Mouse (Mus musculus) retina, adult 2 months (tissue): ENCODE results near the gene Tmem216.

Experiments
- DNase-seq: peaks from one replicate; pipeline ENCODE4 v3.0.0-alpha.2; 2012; ENCODE audit warnings: low read depth, low spot score

The Tmem216 gene

GRCm38 (mm10) chr19:10555624-10556510 lies at the start of gene Tmem216:
TSS of gene Tmem216 (minus strand) at chr19:10556238.
- peak; percentile 66 for DNase-seq

DNA sequence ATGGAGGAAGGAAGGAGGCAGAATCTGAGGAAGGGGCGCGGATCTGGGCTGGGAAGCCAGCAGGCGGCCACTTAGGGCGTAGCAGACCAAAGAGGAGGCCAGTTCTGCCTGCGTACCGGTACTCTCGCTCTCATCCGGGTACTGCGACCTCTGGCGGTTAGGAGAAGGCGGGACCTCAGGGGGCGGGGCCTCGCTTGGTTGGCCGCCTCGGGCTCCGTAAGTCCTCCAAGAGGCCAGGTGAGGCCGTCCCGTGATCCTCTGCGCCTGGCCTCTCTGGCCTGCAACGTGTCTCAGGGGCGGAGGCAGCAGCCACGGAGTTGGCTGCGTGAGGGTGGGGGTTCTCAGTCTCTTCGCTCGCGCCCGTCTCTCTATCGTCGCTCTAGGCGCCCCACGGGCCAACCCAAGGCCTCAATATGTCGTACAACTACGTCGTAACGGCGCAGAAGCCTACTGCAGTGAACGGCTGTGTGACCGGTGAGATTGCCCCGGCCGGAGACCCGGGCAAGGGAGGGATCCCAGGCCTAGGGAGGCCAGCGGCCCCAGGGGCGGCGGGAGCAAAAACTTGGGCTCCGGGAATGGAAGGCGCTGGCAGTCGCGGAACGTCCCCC lies 49.4 kb upstream of the Tmem216 start, which contains the start of the genes Ddb1 and Tkfc:
TSS of gene Ddb1 (plus strand) at position 35 of the 608 bp plus-strand sequence.
TSS of gene Tkfc (minus strand) at position 362 of the 608 bp plus-strand sequence.
- peak; percentile 96 for DNase-seq

DNA sequence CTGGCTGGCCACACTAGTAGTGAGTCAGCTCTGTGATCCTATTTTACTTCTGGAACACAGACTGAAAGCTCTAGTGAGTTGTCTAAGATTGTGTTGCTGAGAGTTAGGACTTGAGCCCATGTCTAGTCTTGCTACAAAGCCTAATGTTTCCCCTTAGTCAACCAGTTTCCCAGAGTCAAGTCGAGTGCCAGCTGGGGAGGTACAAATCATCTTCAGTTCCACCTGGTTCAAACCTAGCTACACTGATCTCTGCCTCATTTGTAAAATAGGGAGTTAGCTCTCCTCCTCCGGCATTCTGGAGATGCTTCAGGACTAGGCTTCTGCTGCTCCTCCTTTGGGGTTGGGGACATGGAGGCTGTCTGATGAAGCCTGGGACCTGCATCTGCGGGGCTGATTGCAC lies 48.5 kb upstream of the Tmem216 start:
- DNase-seq, result no peak

GRCm38 (mm10) chr19:10603660-10604523 lies 47.9 kb upstream of the Tmem216 start:
- DNase-seq, result no peak

- DNase-seq, result peak; percentile 51
Measured at GRCm38 (mm10) chr19:10602787-10603186, 46.7 kb upstream of the Tmem216 start.

GRCm38 (mm10) chr19:10602247-10602769 lies 46.3 kb upstream of the Tmem216 start:
- DNase-seq, result no peak

DNA sequence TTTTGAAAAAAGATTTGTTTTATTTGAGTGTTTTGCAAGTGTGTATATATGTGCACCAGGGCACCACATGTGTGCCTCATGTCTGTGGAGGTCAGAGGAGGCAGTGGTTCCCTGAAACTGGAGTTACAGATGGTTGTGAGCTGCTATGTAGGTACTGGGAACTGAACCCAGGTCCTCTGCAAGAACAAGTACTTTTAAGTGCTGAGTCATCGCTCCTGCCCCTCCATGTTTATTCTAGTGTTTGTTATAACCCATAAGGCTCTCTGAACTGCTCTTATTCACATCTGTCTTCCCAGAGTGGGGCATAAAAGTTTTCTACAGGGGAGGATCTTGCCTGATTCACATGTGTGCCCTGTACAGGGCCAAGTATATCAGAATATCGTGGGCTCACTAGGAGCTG lies 43.6 kb upstream of the Tmem216 start:
- no peak for DNase-seq

DNA sequence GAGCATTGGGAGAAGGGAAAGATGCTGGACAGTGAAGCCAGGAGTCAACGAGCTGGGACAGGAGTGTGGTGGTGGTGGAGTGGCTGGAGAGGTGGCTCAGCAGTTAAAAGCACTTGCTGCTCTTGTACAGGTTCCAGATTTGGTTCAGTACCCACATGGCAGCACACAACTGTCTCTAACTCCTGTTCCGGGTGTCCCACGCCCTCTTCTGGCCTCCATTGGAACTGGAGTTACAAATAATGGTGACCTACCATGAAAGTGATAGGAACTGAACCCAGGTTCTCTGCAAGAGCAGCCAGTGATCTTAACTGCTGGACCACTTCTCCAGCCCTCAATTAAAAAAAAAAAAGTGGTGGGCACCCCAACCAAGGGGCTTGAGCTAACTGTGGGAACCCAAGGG lies 42.1 kb upstream of the Tmem216 start:
- no peak for DNase-seq

GRCm38 (mm10) chr19:10591659-10592377 lies 35.8 kb upstream of the Tmem216 start:
- DNase-seq, result no peak

DNA sequence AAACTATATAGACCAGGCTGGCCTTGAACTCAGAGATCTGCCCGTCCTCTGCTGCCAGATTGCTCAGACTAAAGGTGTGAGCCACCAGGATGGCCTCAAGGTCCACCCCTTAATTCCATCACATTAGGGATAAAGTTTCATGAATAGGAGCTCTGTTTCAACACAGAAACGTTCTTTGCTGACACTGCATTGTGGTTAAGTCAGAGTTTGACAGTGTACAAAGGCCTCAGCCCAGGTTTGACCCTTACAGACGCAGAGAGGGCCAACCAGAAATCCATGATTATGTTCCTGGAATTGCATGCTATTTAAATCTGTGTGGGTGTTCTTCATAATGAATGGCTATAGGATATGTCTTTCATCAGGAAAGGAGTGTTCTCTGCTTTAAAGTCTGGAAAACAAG lies 34.3 kb upstream of the Tmem216 start:
- DNase-seq, result no peak

DNA sequence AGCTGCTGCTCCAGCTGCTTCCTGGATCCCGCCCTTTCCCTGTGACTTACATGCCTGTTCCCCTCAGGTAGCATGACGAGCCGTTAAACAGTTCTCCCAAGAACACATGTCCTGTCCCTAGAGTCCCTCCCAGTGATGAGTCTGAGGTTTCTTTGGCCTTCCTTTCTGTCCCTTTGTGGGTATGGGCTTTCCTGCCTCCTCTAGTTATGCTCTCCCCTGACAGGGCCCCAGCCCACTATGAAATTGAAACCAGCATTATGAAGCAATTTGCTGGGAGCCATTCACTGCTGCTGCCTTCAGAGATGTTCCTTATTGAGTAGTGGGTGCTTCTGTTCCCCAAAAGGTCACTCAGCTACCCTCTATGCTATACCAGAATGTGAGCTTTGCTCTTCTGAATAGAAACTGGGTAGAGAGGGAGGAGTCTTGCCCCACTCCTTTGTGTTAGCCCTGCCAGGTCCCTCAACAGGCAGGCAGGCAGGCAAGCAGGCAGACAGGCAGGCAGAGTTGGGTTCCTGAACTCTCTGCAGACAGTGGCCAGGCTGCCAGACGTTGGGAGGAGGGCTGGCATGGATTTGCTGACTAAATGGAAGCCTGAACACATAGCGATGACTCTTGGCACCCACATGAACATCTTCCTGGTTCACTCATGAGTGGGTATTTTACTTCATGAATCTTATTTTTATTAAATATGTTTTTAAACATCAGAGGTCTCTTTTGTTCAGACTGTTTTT lies 33.3 kb upstream of the Tmem216 start:
- DNase-seq, result no peak

DNA sequence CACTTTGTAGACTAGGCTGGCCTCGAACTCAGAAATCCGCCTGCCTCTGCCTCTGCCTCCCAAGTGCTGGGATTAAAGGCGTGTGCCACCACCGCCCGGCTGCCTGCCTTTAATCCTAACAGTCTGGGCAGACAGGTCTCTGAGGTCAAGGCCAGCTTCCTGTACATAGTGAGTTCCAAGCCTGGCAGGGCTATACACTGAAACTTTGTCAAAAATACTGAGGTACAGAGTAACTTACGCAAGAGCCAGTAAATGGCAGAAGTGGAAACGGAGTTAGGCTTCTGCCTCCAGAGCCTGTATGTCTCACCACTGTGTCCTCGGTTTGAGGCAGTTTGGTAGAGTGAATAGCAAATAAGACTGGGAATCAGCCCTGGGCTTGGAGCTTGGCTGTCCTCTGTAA lies 31.2 kb upstream of the Tmem216 start:
- DNase-seq, result no peak

- DNase-seq, result no peak
Measured at GRCm38 (mm10) chr19:10585112-10585511, 29.1 kb upstream of the Tmem216 start.

GRCm38 (mm10) chr19:10583550-10584146 lies 27.6 kb upstream of the Tmem216 start:
- DNase-seq, result no peak

DNA sequence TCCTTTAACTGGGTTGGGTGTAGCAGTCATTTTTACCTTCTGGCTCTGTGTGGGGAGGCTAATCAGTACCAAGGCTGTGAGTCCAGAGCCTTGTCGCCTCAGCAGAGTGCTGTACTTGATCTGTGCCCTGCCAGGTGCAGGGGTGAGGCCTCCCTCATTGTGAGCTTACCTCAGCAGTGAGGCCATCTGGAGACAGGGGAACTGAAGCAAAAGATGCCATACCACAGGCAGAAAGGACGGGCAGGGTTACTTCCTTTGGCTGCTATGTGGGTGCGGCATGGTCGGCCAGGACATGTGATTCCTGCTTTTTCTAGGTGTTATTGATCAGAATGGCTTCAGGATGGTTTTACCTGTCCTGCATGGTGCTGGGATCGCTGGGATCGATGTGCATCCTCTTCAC lies 25.9 kb upstream of the Tmem216 start:
- no peak for DNase-seq

DNA sequence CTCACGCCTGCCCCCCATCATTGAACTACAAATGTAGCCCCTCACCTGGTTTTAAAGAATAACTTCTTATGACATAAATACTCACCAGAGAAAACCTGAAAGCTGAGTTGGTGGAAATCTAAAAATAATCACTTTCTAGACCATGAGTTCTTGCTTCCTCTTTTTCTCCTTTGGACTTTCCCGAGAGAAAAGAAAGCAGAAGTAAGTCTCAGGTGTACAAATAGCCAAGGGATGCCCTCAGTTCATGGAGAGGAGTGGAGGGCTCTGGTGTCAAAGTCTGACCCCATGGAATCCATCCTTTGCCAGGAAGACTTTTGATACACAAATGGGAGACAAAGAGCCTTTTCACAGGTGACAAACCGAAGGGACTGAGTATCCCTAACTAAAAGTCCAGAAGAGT lies 24.7 kb upstream of the Tmem216 start:
- DNase-seq, result no peak

DNA sequence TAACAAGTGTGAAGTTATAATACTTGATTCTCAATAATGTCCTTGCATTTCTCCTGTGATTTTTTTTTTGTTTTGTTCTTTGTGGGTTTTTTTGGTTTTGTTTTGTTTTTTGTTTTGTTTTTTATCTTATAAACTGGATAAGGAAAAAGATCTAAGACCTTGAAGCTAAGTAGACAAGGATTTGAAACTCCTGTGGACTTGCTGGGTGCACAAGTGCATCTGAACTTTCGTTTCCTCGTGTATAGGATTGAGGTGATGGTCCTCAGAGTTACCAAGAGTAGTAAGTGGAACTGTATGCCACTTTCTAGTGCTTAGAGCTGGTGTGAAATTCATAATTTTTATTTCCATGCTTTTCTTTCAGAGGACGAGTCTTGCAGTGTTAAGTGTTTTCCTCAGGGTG lies 24.1 kb upstream of the Tmem216 start:
- no peak for DNase-seq

- DNase-seq, result peak; percentile 94
Measured at GRCm38 (mm10) chr19:10576690-10577561, 20.9 kb upstream of the Tmem216 start, which contains the start of the genes Cyb561a3 and Tmem138. TSS of gene Cyb561a3 (plus strand) at chr19:10577172. TSS of gene Tmem138 (minus strand) at chr19:10577362.

DNA sequence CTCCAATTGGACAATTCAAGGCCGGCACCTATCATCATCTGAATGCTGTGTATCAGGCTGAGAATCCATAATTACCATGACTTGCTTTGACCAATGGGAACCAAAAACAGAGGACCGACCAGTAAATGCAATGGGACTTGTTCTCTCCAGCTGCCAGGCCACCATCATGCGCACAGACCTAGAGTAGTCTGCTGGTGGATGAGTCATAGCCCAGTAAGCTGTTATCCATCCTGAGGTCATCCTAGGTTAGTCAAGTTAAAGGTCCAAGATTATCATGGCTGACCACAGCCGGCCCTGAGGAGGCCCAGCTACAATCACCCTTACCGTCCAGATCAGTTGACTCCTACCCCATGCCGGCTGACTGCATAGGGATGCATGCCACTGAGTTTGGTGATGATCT lies 13.6 kb upstream of the Tmem216 start:
- no peak for DNase-seq
